Mouse (Mus musculus): ENCODE results near the gene Wfdc6a. TPM values are rescaled to one million over a fixed set of nuclear protein-coding genes. Genes with fewer than 3 reads are reported as not detected.

Wfdc6a gene
- not detected for total RNA-seq (2023)

GRCm38 (mm10) chr2:164585025-164585725 is at the start of gene Wfdc6a:
Gene Wfdc6a, minus strand, starts transcription at chr2:164585447.

GRCm38 (mm10) chr2:164613471-164613870 is 28.2 kb upstream of the Wfdc6a start, which contains the start of the genes Wfdc6b and Wfdc8:
Gene Wfdc6b, plus strand, starts transcription at chr2:164613522.
Gene Wfdc8, minus strand, starts transcription at chr2:164613626.

GRCm38 (mm10) chr2:164593494-164593893 is 8.2 kb upstream of the Wfdc6a start, which contains the start of gene Eppin:
Gene Eppin, minus strand, starts transcription at chr2:164593594.

GRCm38 (mm10) chr2:164573359-164573758 is 11.9 kb downstream of the Wfdc6a start, which contains the start of gene Spint3:
Gene Spint3, minus strand, starts transcription at chr2:164573459.

GRCm38 (mm10) chr2:164562391-164563188 is 22.7 kb downstream of the Wfdc6a start, which contains the start of gene Wfdc2:
Gene Wfdc2, plus strand, starts transcription at chr2:164562413.

Other genes starting within 250 kb of the Wfdc6a start
- 15.5 TPM for gene Slpi, start 196.4 kb downstream of the Wfdc6a start, total RNA-seq (2023)
- gene Rbpjl, start 182.3 kb downstream of the Wfdc6a start, total RNA-seq (2023), result not detected
- gene Matn4, start 180.3 kb downstream of the Wfdc6a start, total RNA-seq (2023), result 0.65 TPM
- gene Sdc4, start 141.6 kb downstream of the Wfdc6a start, total RNA-seq (2023), result 7.3 TPM
- 49.4 TPM for gene Sys1, start 128.5 kb downstream of the Wfdc6a start, total RNA-seq (2023)
- 4.0 TPM for gene Gm20458, start 124.5 kb downstream of the Wfdc6a start, total RNA-seq (2023)
- gene Trp53tg5, start 111.7 kb downstream of the Wfdc6a start, total RNA-seq (2023), result not detected
- gene Dbndd2, start 99.3 kb downstream of the Wfdc6a start, total RNA-seq (2023), result 3.6 TPM
- gene Pigt, start 87.9 kb downstream of the Wfdc6a start, total RNA-seq (2023), result 61.4 TPM
- 1.9 TPM for gene Wfdc2, start 23.0 kb downstream of the Wfdc6a start, total RNA-seq (2023)
- not detected for gene Spint3, start 12.0 kb downstream of the Wfdc6a start, total RNA-seq (2023)
- not detected for gene Eppin, start 8.1 kb upstream of the Wfdc6a start, total RNA-seq (2023)
- gene Wfdc6b, start 28.1 kb upstream of the Wfdc6a start, total RNA-seq (2023), result not detected
- not detected for gene Wfdc8, start 28.2 kb upstream of the Wfdc6a start, total RNA-seq (2023)
- gene Wfdc16, start 53.3 kb upstream of the Wfdc6a start, total RNA-seq (2023), result not detected
- gene Wfdc10, start 70.6 kb upstream of the Wfdc6a start, total RNA-seq (2023), result not detected
- gene Wfdc9, start 71.1 kb upstream of the Wfdc6a start, total RNA-seq (2023), result not detected
- gene Wfdc11, start 88.6 kb upstream of the Wfdc6a start, total RNA-seq (2023), result not detected
- gene Wfdc13, start 99.7 kb upstream of the Wfdc6a start, total RNA-seq (2023), result not detected
- not detected for gene Spint4, start 113.1 kb upstream of the Wfdc6a start, total RNA-seq (2023)
- gene Spint5, start 129.9 kb upstream of the Wfdc6a start, total RNA-seq (2023), result not detected
- 0.35 TPM for gene Wfdc3, start 160.5 kb upstream of the Wfdc6a start, total RNA-seq (2023)
- 46.4 TPM for gene Dnttip1, start 160.5 kb upstream of the Wfdc6a start, total RNA-seq (2023)
- gene Ube2c, start 184.5 kb upstream of the Wfdc6a start, total RNA-seq (2023), result 1.9 TPM
- gene Tnnc2, start 194.5 kb upstream of the Wfdc6a start, total RNA-seq (2023), result not detected
- 0.65 TPM for gene Snx21, start 200.4 kb upstream of the Wfdc6a start, total RNA-seq (2023)
- 39.4 TPM for gene Acot8, start 219.4 kb upstream of the Wfdc6a start, total RNA-seq (2023)
- gene Zswim3, start 219.7 kb upstream of the Wfdc6a start, total RNA-seq (2023), result 3.0 TPM
- gene Zswim1, start 237.2 kb upstream of the Wfdc6a start, total RNA-seq (2023), result 11.9 TPM
- not detected for gene Spata25, start 243.1 kb upstream of the Wfdc6a start, total RNA-seq (2023)
- 91.4 TPM for gene Ctsa, start 247.4 kb upstream of the Wfdc6a start, total RNA-seq (2023)
- 0.59 TPM for gene Neurl2, start 248.0 kb upstream of the Wfdc6a start, total RNA-seq (2023)

All from CD4-positive naive resting alpha-beta T cell, adult 57 days (primary cell).